Mouse (Mus musculus) right cerebral cortex, postnatal 4 days (tissue): ENCODE results near the gene Rasal3.

Source experiments
- DNase-seq: peaks from one replicate; pipeline ENCODE4 v3.0.0-alpha.2; 2022

The Rasal3 gene

GRCm38 (mm10) chr17:32353696-32354095 lies 49.7 kb downstream of the Rasal3 start:
- peak; percentile 58 for DNase-seq

- no peak for DNase-seq
These were observed 51.7 kb downstream of the Rasal3 start for GRCm38 (mm10) chr17:32351726-32352125.

GRCm38 (mm10) chr17:32351269-32351668 lies 52.1 kb downstream of the Rasal3 start:
- no peak for DNase-seq

- peak; percentile 87 for DNase-seq
These were observed 52.9 kb downstream of the Rasal3 start, which contains the start of gene Akap8l for GRCm38 (mm10) chr17:32350382-32350983. TSS of gene Akap8l (minus strand) at chr17:32350607.

GRCm38 (mm10) chr17:32349851-32350381 lies 53.5 kb downstream of the Rasal3 start:
- DNase-seq, result no peak

GRCm38 (mm10) chr17:32349037-32349732 lies 54.2 kb downstream of the Rasal3 start:
- no peak for DNase-seq

DNA sequence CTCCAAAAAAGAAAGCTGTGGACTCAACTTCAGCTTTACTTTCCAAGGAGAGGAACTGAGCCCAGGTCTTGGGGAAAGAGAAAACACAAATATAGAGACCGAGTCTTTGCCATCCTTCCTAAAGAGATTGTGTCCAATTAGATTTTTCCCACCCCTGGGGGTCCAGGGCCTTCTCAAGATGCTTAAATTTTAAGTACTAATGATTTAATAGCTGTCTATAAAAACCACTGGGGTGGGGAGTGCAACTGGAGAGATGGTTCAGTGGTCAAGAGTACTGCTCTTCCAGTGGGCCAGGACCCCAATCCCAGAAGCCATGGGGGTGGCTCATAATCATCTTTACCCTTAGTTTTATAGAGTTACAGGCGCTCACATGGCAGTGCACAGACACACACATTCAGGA lies 55.0 kb downstream of the Rasal3 start:
- no peak for DNase-seq

- DNase-seq, result no peak
These were observed 62.3 kb downstream of the Rasal3 start for GRCm38 (mm10) chr17:32341102-32341501.
